Mouse (Mus musculus) ZHBTc4 (cell line): ENCODE data around the gene Shtn1.

Source experiments
- DNase-seq: peaks from one replicate; pipeline ENCODE4 v3.0.0-alpha.2; 2011; ENCODE audit warnings: low read depth, low spot score

The Shtn1 gene

GRCm38 (mm10) chr19:58970826-58971225 lies 105.1 kb downstream of the Shtn1 start:
- DNase-seq: no peak

GRCm38 (mm10) chr19:58968731-58969506 lies 107.0 kb downstream of the Shtn1 start:
- DNase-seq: peak; percentile 89

GRCm38 (mm10) chr19:58963011-58963410 lies 112.9 kb downstream of the Shtn1 start:
- DNase-seq: no peak

- DNase-seq: no peak
These were observed 121.1 kb downstream of the Shtn1 start for GRCm38 (mm10) chr19:58954779-58955178.

- no peak for DNase-seq
These were observed 123.7 kb downstream of the Shtn1 start for GRCm38 (mm10) chr19:58952236-58952635.

GRCm38 (mm10) chr19:58951521-58951920 lies 124.4 kb downstream of the Shtn1 start:
- no peak for DNase-seq

GRCm38 (mm10) chr19:58945959-58946358 lies 129.9 kb downstream of the Shtn1 start:
- no peak for DNase-seq

GRCm38 (mm10) chr19:58942841-58943828 lies 132.8 kb downstream of the Shtn1 start, which contains the start of the genes Eno4 and Hspa12a:
TSS of gene Eno4 (plus strand) at chr19:58943425.
TSS of gene Hspa12a (minus strand) at chr19:58943654.
- peak; percentile 97 for DNase-seq

GRCm38 (mm10) chr19:58933062-58933461 lies 142.8 kb downstream of the Shtn1 start:
- DNase-seq: no peak

GRCm38 (mm10) chr19:58931081-58931800 lies 144.7 kb downstream of the Shtn1 start:
- DNase-seq: peak; percentile 51
